Mouse (Mus musculus) kidney, embryonic 16.5 days (tissue): ENCODE data around the gene Slc35e3. TPM values are rescaled to one million over a fixed set of nuclear protein-coding genes. Genes with fewer than 3 reads are reported as not detected.

ENCODE experiments used
- polyA plus RNA-seq: library from polyadenylated mRNA; unstranded; fragments of >200 nt; fragmentation: Nextera tagmentation; extraction: Ambion mirVana; gene quantifications from 2 replicates; pipeline ENCODE4 v1.2.1, GENCODE M21; 2015

Slc35e3 gene
- polyA plus RNA-seq, 1 experiment from 2014 or later, result 15.2 TPM

Other genes starting within 250 kb of the Slc35e3 start
- gene Cpm, start 116.9 kb downstream of the Slc35e3 start, polyA plus RNA-seq, result 31.2 and 33.6 TPM in 2 replicates
- 46.0 and 50.1 TPM in 2 replicates for gene Mdm2, start 35.6 kb downstream of the Slc35e3 start, polyA plus RNA-seq
- 64.8 and 69.0 TPM in 2 replicates for gene Nup107, start 46.3 kb upstream of the Slc35e3 start, polyA plus RNA-seq
- 166 and 185 TPM in 2 replicates for gene Rap1b, start 99.7 kb upstream of the Slc35e3 start, polyA plus RNA-seq